Mouse (Mus musculus): Measurements from ENCODE around the gene Lrrc3. TPM values are rescaled to one million over a fixed set of nuclear protein-coding genes. Genes with fewer than 3 reads are reported as not detected.

The Lrrc3 gene
- polyA plus RNA-seq, 1 experiment from 2014 or later = 8.0 TPM

DNA sequence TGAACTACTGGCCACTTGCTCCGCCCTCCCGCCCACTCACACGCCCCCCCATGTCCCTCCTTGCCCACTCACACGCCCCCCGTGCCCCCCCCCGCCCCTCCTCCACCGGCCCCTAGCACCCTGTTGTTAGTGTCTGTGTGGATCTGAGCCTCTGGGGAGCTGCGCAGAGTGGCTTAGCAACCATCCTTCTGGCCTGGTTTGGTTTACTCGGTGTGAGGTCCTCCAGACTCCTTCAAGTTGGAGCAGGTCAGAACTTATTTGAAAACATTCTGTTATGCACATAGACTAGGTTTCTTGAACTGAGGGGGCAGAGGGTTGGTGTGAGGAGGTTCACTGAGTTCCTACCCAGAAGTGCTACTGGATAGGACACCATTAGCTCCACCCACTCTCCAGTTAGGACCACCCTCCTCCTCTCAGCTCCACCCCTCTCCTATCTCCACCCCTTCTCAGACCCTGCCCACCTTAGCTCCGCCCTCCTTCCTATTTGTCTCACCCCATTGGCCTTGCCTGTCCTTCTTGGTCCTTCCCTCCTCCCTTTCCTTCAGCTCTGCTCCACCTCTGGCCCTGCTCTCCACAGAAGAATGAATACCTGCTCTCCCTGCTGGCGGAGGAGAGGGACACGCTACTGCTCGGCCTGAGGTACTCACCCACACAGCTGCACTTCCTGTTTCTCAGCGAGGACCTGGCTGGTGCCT, 38.1 kb downstream of the Lrrc3 start:
- Histone ChIP-seq H3K27ac (no peak overlapping the region), H3K4me3 (0 out of 2 replicates have a peak overlapping the region, but pooled peaks have one; percentile 15), H3K9me3 (no peaks in the 10 kb centered on the region), H3K36me3 (no peaks in the 10 kb centered on the region), H3K9ac (no peak overlapping the region), H3K27me3 (replicated peaks) (no peaks in the 10 kb centered on the region), H3K4me2 (replicated peaks) (peak overlapping the region; percentile 50), H3K4me1 (peaks cover 6% of the 10 kb centered on the region; the same call in 1 of the 2 replicates)
- 40% methylated on average over 14 of the region's 14 CpGs for WGBS
- ATAC-seq (ENCODE audit: low FRiP score, low read depth) = peak; percentile 56; the same call in 1 of the 2 replicates

DNA sequence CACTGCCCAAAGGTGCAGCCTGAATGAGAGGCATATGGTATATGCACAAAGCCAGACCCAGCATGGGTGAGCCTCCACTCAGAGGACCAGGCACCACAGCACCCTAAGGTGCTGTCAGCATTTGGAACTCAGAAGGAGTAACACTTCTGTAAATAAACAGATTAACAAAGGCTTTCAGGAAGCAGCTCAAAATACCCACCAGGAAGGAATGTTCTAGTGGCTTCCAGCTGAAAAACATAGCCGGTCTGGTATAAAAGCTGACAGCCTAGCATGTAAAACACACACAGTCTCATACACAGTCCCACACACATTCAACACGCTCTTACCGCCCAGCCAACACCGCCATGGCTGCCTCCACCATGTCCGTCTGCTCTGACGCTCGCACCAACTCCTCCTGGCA, 40.7 kb downstream of the Lrrc3 start, which contains the start of gene Gm3285:
Gene Gm3285, plus strand, starts transcription at position 301 of the 400 bp plus-strand sequence.
- H3K4me1 ChIP-seq = peaks cover 6% of the 10 kb centered on the region; the same call in 1 of the 2 replicates
- no peaks in the 10 kb centered on the region for H3K36me3 ChIP-seq
- H3K4me3 ChIP-seq = no peak within 1 kb of the TSS
- ATAC-seq (ENCODE audit: low FRiP score, low read depth) = no peak
- no peak within 1 kb of the TSS for H3K4me2 ChIP-seq (replicated peaks)
- no peak within 1 kb of the TSS for H3K9ac ChIP-seq
- H3K27me3 ChIP-seq (replicated peaks) = no peaks in the 10 kb centered on the region
- H3K27ac ChIP-seq = no peak within 1 kb of the TSS
- H3K9me3 ChIP-seq = peaks cover 5% of the 10 kb centered on the region; the same call in 1 of the 2 replicates
- 57% methylated on average over 7 of the region's 7 CpGs for WGBS

DNA sequence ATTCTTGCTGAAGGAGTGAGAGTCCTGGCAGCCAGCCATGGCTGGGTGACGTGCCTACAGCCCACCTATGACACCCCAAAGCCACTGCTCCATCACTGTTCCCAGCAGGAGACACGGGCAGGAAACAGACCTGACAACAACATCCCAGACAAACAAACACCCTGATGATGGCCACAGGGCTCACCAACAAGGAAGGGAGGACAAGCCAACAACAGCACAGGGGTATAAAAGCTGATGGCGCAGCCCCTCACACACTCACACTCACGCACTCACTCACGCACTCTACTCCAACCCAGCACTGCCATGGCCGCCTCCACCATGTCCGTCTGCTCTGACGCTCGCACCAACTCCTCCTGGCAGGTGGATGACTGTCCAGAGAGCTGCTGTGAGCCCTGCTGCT, 49.8 kb downstream of the Lrrc3 start, which contains the start of gene Gm10318:
Gene Gm10318, plus strand, starts transcription at position 301 of the 400 bp plus-strand sequence.
- H3K36me3 ChIP-seq = no peaks in the 10 kb centered on the region

More for the DNA sequence above, 49.8 kb downstream of the Lrrc3 start, which contains the start of gene Gm10318:
- Histone ChIP-seq H3K4me3 (no peak within 1 kb of the TSS), H3K9ac (no peak within 1 kb of the TSS), H3K9me3 (no peaks in the 10 kb centered on the region), H3K4me2 (replicated peaks) (no peak within 1 kb of the TSS), H3K4me1 (no peaks in the 10 kb centered on the region), H3K27me3 (replicated peaks) (no peaks in the 10 kb centered on the region), H3K27ac (no peak within 1 kb of the TSS)
- ATAC-seq (ENCODE audit: low FRiP score, low read depth) = no peak
- 68% methylated on average over 9 of the region's 9 CpGs for WGBS

Other genes with a start within 250 kb of the Lrrc3 start
- gene Tspear, start 216.0 kb downstream of the Lrrc3 start, polyA plus RNA-seq (2016; fragmentation: Nextera tagmentation; extraction: Ambion mirVana) = 0.98 and 1.2 TPM in 2 replicates
- not detected in 2 replicates for gene Gm19402, start 211.8 kb downstream of the Lrrc3 start, polyA plus RNA-seq (2016; fragmentation: Nextera tagmentation; extraction: Ambion mirVana)
- not detected in 2 replicates for gene Gm9508, start 205.3 kb downstream of the Lrrc3 start, polyA plus RNA-seq (2016; fragmentation: Nextera tagmentation; extraction: Ambion mirVana)
- gene Gm10272, start 195.9 kb downstream of the Lrrc3 start, polyA plus RNA-seq (2016; fragmentation: Nextera tagmentation; extraction: Ambion mirVana) = not detected in 2 replicates
- gene Gm10024, start 191.1 kb downstream of the Lrrc3 start, polyA plus RNA-seq (2016; fragmentation: Nextera tagmentation; extraction: Ambion mirVana) = not detected in 2 replicates
- gene Gm10142, start 186.7 kb downstream of the Lrrc3 start, polyA plus RNA-seq (2016; fragmentation: Nextera tagmentation; extraction: Ambion mirVana) = not detected in 2 replicates
- not detected in 2 replicates for gene Krtap12-1, start 181.9 kb downstream of the Lrrc3 start, polyA plus RNA-seq (2016; fragmentation: Nextera tagmentation; extraction: Ambion mirVana)
- gene Gm10100, start 176.1 kb downstream of the Lrrc3 start, polyA plus RNA-seq (2016; fragmentation: Nextera tagmentation; extraction: Ambion mirVana) = not detected in 2 replicates
- gene Gm18596, start 159.9 kb downstream of the Lrrc3 start, polyA plus RNA-seq (2016; fragmentation: Nextera tagmentation; extraction: Ambion mirVana) = not detected in 2 replicates
- gene Gm9736, start 151.2 kb downstream of the Lrrc3 start, polyA plus RNA-seq (2016; fragmentation: Nextera tagmentation; extraction: Ambion mirVana) = not detected in 2 replicates
- not detected in 2 replicates for gene Gm3233, start 142.9 kb downstream of the Lrrc3 start, polyA plus RNA-seq (2016; fragmentation: Nextera tagmentation; extraction: Ambion mirVana)
- not detected in 2 replicates for gene Gm3238, start 131.2 kb downstream of the Lrrc3 start, polyA plus RNA-seq (2016; fragmentation: Nextera tagmentation; extraction: Ambion mirVana)
- not detected in 2 replicates for gene Gm7138, start 125.6 kb downstream of the Lrrc3 start, polyA plus RNA-seq (2016; fragmentation: Nextera tagmentation; extraction: Ambion mirVana)
- not detected in 2 replicates for gene Gm3250, start 120.0 kb downstream of the Lrrc3 start, polyA plus RNA-seq (2016; fragmentation: Nextera tagmentation; extraction: Ambion mirVana)
- gene Gm7137, start 114.3 kb downstream of the Lrrc3 start, polyA plus RNA-seq (2016; fragmentation: Nextera tagmentation; extraction: Ambion mirVana) = not detected in 2 replicates
- not detected in 2 replicates for gene Gm9639, start 107.5 kb downstream of the Lrrc3 start, polyA plus RNA-seq (2016; fragmentation: Nextera tagmentation; extraction: Ambion mirVana)
- not detected in 2 replicates for gene Gm19668, start 103.4 kb downstream of the Lrrc3 start, polyA plus RNA-seq (2016; fragmentation: Nextera tagmentation; extraction: Ambion mirVana)
- not detected in 2 replicates for gene Gm9507, start 90.7 kb downstream of the Lrrc3 start, polyA plus RNA-seq (2016; fragmentation: Nextera tagmentation; extraction: Ambion mirVana)
- not detected in 2 replicates for gene Gm2696, start 87.9 kb downstream of the Lrrc3 start, polyA plus RNA-seq (2016; fragmentation: Nextera tagmentation; extraction: Ambion mirVana)
- gene Krtap10-4, start 75.4 kb downstream of the Lrrc3 start, polyA plus RNA-seq (2016; fragmentation: Nextera tagmentation; extraction: Ambion mirVana) = not detected in 2 replicates
- not detected in 2 replicates for gene Krtap10-10, start 66.6 kb downstream of the Lrrc3 start, polyA plus RNA-seq (2016; fragmentation: Nextera tagmentation; extraction: Ambion mirVana)
- not detected in 2 replicates for gene Gm36176, start 55.7 kb downstream of the Lrrc3 start, polyA plus RNA-seq (2016; fragmentation: Nextera tagmentation; extraction: Ambion mirVana)
- not detected in 2 replicates for gene Gm10318, start 49.7 kb downstream of the Lrrc3 start, polyA plus RNA-seq (2016; fragmentation: Nextera tagmentation; extraction: Ambion mirVana)
- not detected in 2 replicates for gene Gm3285, start 40.6 kb downstream of the Lrrc3 start, polyA plus RNA-seq (2016; fragmentation: Nextera tagmentation; extraction: Ambion mirVana)
- gene Trpm2, start 68.0 kb upstream of the Lrrc3 start, polyA plus RNA-seq (2016; fragmentation: Nextera tagmentation; extraction: Ambion mirVana) = 2.2 and 3.0 TPM in 2 replicates
- gene 1810043G02Rik, start 76.0 kb upstream of the Lrrc3 start, polyA plus RNA-seq (2016; fragmentation: Nextera tagmentation; extraction: Ambion mirVana) = 35.4 and 35.8 TPM in 2 replicates
- gene Pfkl, start 107.5 kb upstream of the Lrrc3 start, polyA plus RNA-seq (2016; fragmentation: Nextera tagmentation; extraction: Ambion mirVana) = 113 and 115 TPM in 2 replicates
- gene Dnmt3l, start 139.4 kb upstream of the Lrrc3 start, polyA plus RNA-seq (2016; fragmentation: Nextera tagmentation; extraction: Ambion mirVana) = not detected in 2 replicates
- gene Aire, start 141.1 kb upstream of the Lrrc3 start, polyA plus RNA-seq (2016; fragmentation: Nextera tagmentation; extraction: Ambion mirVana) = 0.17 and 0.22 TPM in 2 replicates
- 1.3 TPM in 2 replicates for gene Icosl, start 166.8 kb upstream of the Lrrc3 start, polyA plus RNA-seq (2016; fragmentation: Nextera tagmentation; extraction: Ambion mirVana)